In genomic region chr6:34318172-34318571, GRCm38 (mm10) we compare ENCODE assay signal across 8 mouse cellular contexts. TPM values are rescaled to one million over a fixed set of nuclear protein-coding genes. Genes with fewer than 3 reads are reported as not detected.
DNase-seq lines count a peak whose midpoint lies in the region; ATAC-seq lines count a peak whose summit lies in the region.

No protein-coding gene starts in this region.

- DNase-seq in layer of hippocampus, adult 11-12 months (ENCODE audit: low spot score): peak; percentile 27
- DNase-seq in layer of hippocampus, adult 9-10 months (ENCODE audit: low spot score): no peak
- DNase-seq in Muller cell, postnatal 12 days (ENCODE audit: inconsistent ontology term): peak; percentile 57
- DNase-seq in cerebellum, postnatal 36 days: peak; percentile 13 to 26
- DNase-seq in kidney, adult 8-10 months: peak; percentile 12 to 24
- DNase-seq in lung, postnatal 14 days: peak; percentile 44
- DNase-seq in gastrocnemius, adult 18-20 months (ENCODE audit: low spot score): no peak

- ATAC-seq in monocyte, adult 5-6 weeks (replicated peaks; ENCODE audit: insufficient number of reproducible peaks, low FRiP score, low TSS enrichment, poor library complexity, severe bottlenecking): no peak

RNA-seq across cellular contexts. Expression of gene Akr1b3, which starts 0.9 kb away (rescaled TPM):
- total RNA-seq in monocyte, adult 5-6 weeks (2017): 120 to 137 TPM (median 136 TPM) in 3 replicates
- total RNA-seq in gastrocnemius, adult 18-20 months (2021): 100 to 1,000 TPM; 171 to 189 TPM

RNA-seq across cellular contexts. Expression of gene Akr1b8, which starts 35.7 kb away (rescaled TPM):
- total RNA-seq in monocyte, adult 5-6 weeks (2017): not detected in 3 replicates
- total RNA-seq in gastrocnemius, adult 18-20 months (2021): 1 to 10 TPM; 2.6 TPM

Comparison
In these comparisons a context has a peak if more than half of its experiments do, and no peak if none do; other contexts are left out.
1. DNase-seq: peak in layer of hippocampus, adult 11-12 months (single experiment), Muller cell, postnatal 12 days (single experiment), cerebellum, postnatal 36 days (2 of 2), kidney, adult 8-10 months (2 of 2) and lung, postnatal 14 days (single experiment); none in layer of hippocampus, adult 9-10 months (single experiment) and gastrocnemius, adult 18-20 months (single experiment).